15 mouse cellular contexts compared by ENCODE assay signal in the genomic region with DNA sequence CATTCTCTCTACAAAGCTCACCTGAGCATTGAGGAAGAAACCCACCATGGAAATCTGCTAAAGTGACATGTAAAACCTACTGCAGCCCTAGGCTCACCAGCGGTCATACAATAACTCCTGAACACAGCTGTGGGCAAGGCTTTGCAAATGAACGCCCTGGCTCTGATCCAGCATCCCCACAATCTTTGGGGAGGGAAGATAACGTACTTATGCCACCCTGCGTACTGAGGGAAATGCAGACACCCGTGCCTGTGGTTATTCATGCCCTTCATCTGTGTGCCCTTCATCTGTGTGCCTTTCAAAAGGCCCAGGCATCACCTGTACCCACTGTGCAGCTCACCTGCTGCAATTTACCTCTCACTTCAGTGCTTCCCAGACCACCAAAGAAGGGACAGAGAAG. TPM values are rescaled to one million over a fixed set of nuclear protein-coding genes. Genes with fewer than 3 reads are reported as not detected.
DNase-seq lines count a peak whose midpoint lies in the region; ATAC-seq and TF ChIP-seq lines count a peak whose summit lies in the region.
"Had no signal": no experiment of that assay in that cellular context is flagged by ENCODE, and none has a peak within 500 bp of the region (broad histone marks: within the 10 kb centered on the region; RNA-seq: fewer than 3 reads in every experiment).

No protein-coding gene starts in this region.

- intact Hi-C loops in gastrocnemius, adult 2 months (cut with DNase I) = loop anchor here (1.0 kb wide), 1 partner anchor 142 kb away; no protein-coding TSS in a partner anchor

- H3K27ac ChIP-seq in kidney, adult 2 months (ENCODE audit: insufficient read depth, low read depth, low read length) = no peak overlapping the region
- no peak overlapping the region for H3K27ac ChIP-seq in kidney, embryonic 14.5 days (ENCODE audit: low read depth, low read length)
- H3K27ac ChIP-seq in intestine, postnatal 0 days (ENCODE audit: low read depth, low read length) = no peak overlapping the region
- no peak overlapping the region for H3K27ac ChIP-seq in stomach, postnatal 0 days (replicated peaks)
- H3K27ac ChIP-seq in gastrocnemius, adult 2 months = no peak overlapping the region
- H3K27ac ChIP-seq: embryonic facial prominence, embryonic 13.5 days; kidney, postnatal 0 days; limb, embryonic 10.5 days had no signal

- 53% methylated on average over 5 of the region's 5 CpGs for WGBS in kidney, adult 2 months
- 84% methylated on average over 5 of the region's 5 CpGs for WGBS in kidney, embryonic 14.5 days
- WGBS in intestine, postnatal 0 days = 36% methylated on average over 5 of the region's 5 CpGs
- WGBS in stomach, postnatal 0 days = 52% methylated on average over 5 of the region's 5 CpGs

- TF ChIP-seq CTCF in kidney, adult 2 months (conservative IDR thresholded peaks at IDR 0.05; ENCODE audit: insufficient read depth, insufficient read length, low read depth, low read length) = no peak
- TF ChIP-seq CTCF in intestine, postnatal 0 days (IDR thresholded peaks at IDR 0.05; ENCODE audit: low read depth) = no peak
- TF ChIP-seq CTCF in stomach, postnatal 0 days (IDR thresholded peaks at IDR 0.05; ENCODE audit: low read depth) = no peak
- no peak for TF ChIP-seq CTCF in gastrocnemius, adult 2 months (IDR thresholded peaks at IDR 0.05)

- H3K4me3 ChIP-seq in kidney, adult 2 months (ENCODE audit: insufficient read depth, low read depth, low read length) = no peak overlapping the region
- no peak overlapping the region for H3K4me3 ChIP-seq in kidney, embryonic 14.5 days (ENCODE audit: low read length)
- H3K4me3 ChIP-seq in intestine, postnatal 0 days (ENCODE audit: low read depth, low read length) = no peak overlapping the region
- no peak overlapping the region for H3K4me3 ChIP-seq in stomach, postnatal 0 days (ENCODE audit: low read depth, low read length)
- no peak overlapping the region for H3K4me3 ChIP-seq in gastrocnemius, adult 2 months
- H3K4me3 ChIP-seq: embryonic facial prominence, embryonic 13.5 days; limb, embryonic 10.5 days had no signal

- peak; percentile 7 for DNase-seq in kidney, adult 2 months
- DNase-seq in urinary bladder, postnatal 14 days (ENCODE audit: low spot score) = peak; percentile 7
- DNase-seq in urinary bladder, postnatal 10 days (ENCODE audit: low spot score) = no peak
- peak; percentile 75 for DNase-seq in stomach, postnatal 0 days (ENCODE audit: low spot score)
- DNase-seq in gastrocnemius, adult 2 months = no peak
- DNase-seq in right cerebral cortex, postnatal 25 days = no peak
- DNase-seq: adrenal gland, postnatal 36 days; cerebellum, adult 9-10 months; lung, postnatal 10 days had no signal

- H3K9ac ChIP-seq in kidney, embryonic 14.5 days (ENCODE audit: low read depth, low read length) = no peak overlapping the region
- H3K9ac ChIP-seq in intestine, postnatal 0 days (ENCODE audit: low read depth, low read length) = no peak overlapping the region
- no peak overlapping the region for H3K9ac ChIP-seq in stomach, postnatal 0 days (ENCODE audit: low read length)
- H3K9ac ChIP-seq: embryonic facial prominence, embryonic 13.5 days had no signal

- no peak for TF ChIP-seq EP300 in stomach, postnatal 0 days (optimal IDR thresholded peaks at IDR 0.05)

- no peaks in the 10 kb centered on the region for H3K27me3 ChIP-seq in kidney, adult 2 months (replicated peaks; ENCODE audit: control insufficient read depth, insufficient read depth, low read length)
- no peaks in the 10 kb centered on the region for H3K27me3 ChIP-seq in kidney, embryonic 14.5 days (ENCODE audit: control insufficient read depth, insufficient read depth, low read length)
- H3K27me3 ChIP-seq in intestine, postnatal 0 days (replicated peaks; ENCODE audit: control insufficient read depth, insufficient read depth, low read length) = no peaks in the 10 kb centered on the region
- H3K27me3 ChIP-seq in stomach, postnatal 0 days (ENCODE audit: control insufficient read depth, insufficient read depth, low read length) = no peaks in the 10 kb centered on the region
- H3K27me3 ChIP-seq: CH12.LX; embryonic facial prominence, embryonic 13.5 days had no signal

- H3K4me2 ChIP-seq in kidney, embryonic 14.5 days (replicated peaks; ENCODE audit: low read depth, low read length) = no peak overlapping the region
- H3K4me2 ChIP-seq in intestine, postnatal 0 days (replicated peaks; ENCODE audit: low read depth) = no peak overlapping the region
- H3K4me2 ChIP-seq in stomach, postnatal 0 days (replicated peaks; ENCODE audit: low read depth) = no peak overlapping the region
- H3K4me2 ChIP-seq: embryonic facial prominence, embryonic 13.5 days had no signal

- ATAC-seq in kidney, embryonic 14.5 days (ENCODE audit: low FRiP score, low TSS enrichment) = no peak
- ATAC-seq in intestine, postnatal 0 days = 0 out of 2 replicates have a peak, but pooled peaks have one; percentile 28
- ATAC-seq in stomach, postnatal 0 days (ENCODE audit: low FRiP score, low TSS enrichment) = peak; percentile 79

- H3K4me1 ChIP-seq in kidney, adult 2 months (ENCODE audit: control insufficient read depth, insufficient read depth, low read length) = no peaks in the 10 kb centered on the region; the same call in 1 of the 2 replicates
- no peaks in the 10 kb centered on the region for H3K4me1 ChIP-seq in kidney, embryonic 14.5 days (ENCODE audit: control insufficient read depth, insufficient read depth, low read length)
- H3K4me1 ChIP-seq in intestine, postnatal 0 days (replicated peaks; ENCODE audit: control insufficient read depth, insufficient read depth, low read length) = no peaks in the 10 kb centered on the region
- no peaks in the 10 kb centered on the region for H3K4me1 ChIP-seq in stomach, postnatal 0 days (replicated peaks; ENCODE audit: control insufficient read depth, insufficient read depth)
- H3K4me1 ChIP-seq: embryonic facial prominence, embryonic 13.5 days had no signal

- no peaks in the 10 kb centered on the region for H3K9me3 ChIP-seq in kidney, embryonic 14.5 days (ENCODE audit: control insufficient read depth, low read length)
- no peaks in the 10 kb centered on the region for H3K9me3 ChIP-seq in intestine, postnatal 0 days (ENCODE audit: control insufficient read depth)
- H3K9me3 ChIP-seq in stomach, postnatal 0 days (ENCODE audit: control insufficient read depth, low read length) = no peaks in the 10 kb centered on the region
- H3K9me3 ChIP-seq: embryonic facial prominence, embryonic 13.5 days; limb, embryonic 10.5 days had no signal

- H3K36me3 ChIP-seq in kidney, adult 2 months (ENCODE audit: control insufficient read depth, insufficient read depth, low read length) = no peaks in the 10 kb centered on the region
- no peaks in the 10 kb centered on the region for H3K36me3 ChIP-seq in kidney, embryonic 14.5 days (ENCODE audit: control insufficient read depth, insufficient read depth, low read length)
- H3K36me3 ChIP-seq in intestine, postnatal 0 days (ENCODE audit: control insufficient read depth, insufficient read depth) = no peaks in the 10 kb centered on the region
- H3K36me3 ChIP-seq in stomach, postnatal 0 days (ENCODE audit: control insufficient read depth, insufficient read depth, low read length) = no peaks in the 10 kb centered on the region
- H3K36me3 ChIP-seq: embryonic facial prominence, embryonic 13.5 days; limb, embryonic 10.5 days had no signal

- no peak for TF ChIP-seq POLR2A in kidney, adult 2 months (IDR thresholded peaks at IDR 0.05; ENCODE audit: low read depth, low read length)

RNA-seq across cellular contexts. Expression of gene Ralgapa2, which starts 41.2 kb away (rescaled TPM):
- 14.7 and 15.8 TPM in 2 replicates for polyA plus RNA-seq in kidney, adult 2 months (2012; rRNA removed)
- polyA plus RNA-seq in kidney, embryonic 14.5 days (2014; fragmentation: Nextera tagmentation; extraction: Ambion mirVana) = 5.8 and 8.5 TPM in 2 replicates
- 4.9 and 6.1 TPM in 2 replicates for polyA plus RNA-seq in intestine, postnatal 0 days (2015; fragmentation: Nextera tagmentation; extraction: Ambion mirVana)
- polyA plus RNA-seq in stomach, postnatal 0 days (2015; fragmentation: Nextera tagmentation; extraction: Ambion mirVana) = 3.1 and 3.3 TPM in 2 replicates
- 1 to 10 TPM; 5.8 to 9.6 TPM for total RNA-seq in gastrocnemius, adult 2 months (2021)

Comparison
In these comparisons a context has a peak if more than half of its experiments do, and no peak if none do; other contexts are left out.
1. DNase-seq: peak in kidney, adult 2 months (single experiment), urinary bladder, postnatal 14 days (single experiment) and stomach, postnatal 0 days (single experiment); none in urinary bladder, postnatal 10 days (single experiment), gastrocnemius, adult 2 months (single experiment) and right cerebral cortex, postnatal 25 days (single experiment).